Mouse (Mus musculus): Measurements from ENCODE around the gene Trp73. TPM values are rescaled to one million over a fixed set of nuclear protein-coding genes. Genes with fewer than 3 reads are reported as not detected.
A peak's percentile ranks its signal among the peaks of the same experiment; 100 is the strongest.

The Trp73 gene
- total and polyA plus RNA-seq, 2 experiments from 2014 or later = not detected

DNA sequence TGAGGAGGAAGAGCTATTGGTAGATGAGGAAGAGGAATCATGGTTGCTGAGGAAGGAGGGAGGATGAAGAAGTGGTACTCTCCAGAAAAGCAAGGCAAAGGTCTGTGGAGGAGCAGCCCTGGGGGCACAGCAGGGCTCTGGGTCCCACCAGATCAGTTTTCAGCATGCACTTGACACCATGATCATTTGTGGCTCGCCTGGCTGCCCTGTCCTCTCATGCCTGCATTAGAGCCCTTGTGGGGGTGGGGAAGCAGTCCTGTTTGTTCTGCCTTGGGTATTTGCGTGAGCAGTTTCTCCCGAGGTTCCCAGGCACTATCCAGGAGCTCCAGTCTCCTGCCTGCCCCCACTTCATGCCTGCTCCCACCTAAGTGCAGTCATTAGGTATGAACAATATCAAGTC is 102.9 kb downstream of the Trp73 start:
- no peak overlapping the region for H3K4me2 ChIP-seq (ENCODE audit: low read depth, low read length)
- no peak overlapping the region for H3K4me3 ChIP-seq (ENCODE audit: low read depth, low read length)
- DNase-seq (ENCODE audit: low spot score) = no peak
- no peaks in the 10 kb centered on the region for H3K27me3 ChIP-seq (ENCODE audit: control insufficient read depth, insufficient read depth, low read length)
- WGBS = 26% methylated on average over 3 of the region's 3 CpGs
- H3K4me1 ChIP-seq (ENCODE audit: control insufficient read depth, insufficient read depth) = no peaks in the 10 kb centered on the region
- no peak overlapping the region for H3K9ac ChIP-seq (replicated peaks; ENCODE audit: low read depth, low read length)
- ATAC-seq (ENCODE audit: insufficient read depth, low read depth) = no peak
- H3K9me3 ChIP-seq (replicated peaks; ENCODE audit: control insufficient read depth, low read length) = no peaks in the 10 kb centered on the region
- TF ChIP-seq CTCF (IDR thresholded peaks at IDR 0.05; ENCODE audit: low read depth) (no peak), EP300 (IDR thresholded peaks at IDR 0.05; ENCODE audit: low read depth) (no peak)
- no peak overlapping the region for H3K27ac ChIP-seq (ENCODE audit: low read depth)
- no peaks in the 10 kb centered on the region for H3K36me3 ChIP-seq (replicated peaks; ENCODE audit: control insufficient read depth, insufficient read depth, low read length)

DNA sequence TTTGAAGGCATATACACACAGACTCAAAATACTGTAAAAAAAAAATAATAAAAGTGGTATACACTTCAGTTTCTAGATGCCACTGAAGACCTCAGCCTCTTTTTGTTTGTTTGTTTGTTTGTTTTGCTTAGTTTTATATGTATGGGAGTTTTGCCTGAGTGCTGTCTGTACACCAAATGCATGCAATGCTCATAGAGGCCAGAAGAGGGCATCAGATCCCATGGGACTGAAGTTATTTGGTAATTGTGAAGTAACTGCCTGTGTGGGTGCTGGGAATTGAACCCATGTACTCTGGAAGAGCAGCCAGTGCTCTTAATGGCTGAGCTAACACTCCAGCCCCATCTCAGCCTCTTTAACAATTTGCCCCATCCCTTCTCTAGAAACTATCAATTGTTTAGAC is 111.4 kb downstream of the Trp73 start:
- H3K36me3 ChIP-seq (replicated peaks; ENCODE audit: control insufficient read depth, insufficient read depth, low read length) = no peaks in the 10 kb centered on the region
- no peak overlapping the region for H3K9ac ChIP-seq (replicated peaks; ENCODE audit: low read depth, low read length)
- no peak overlapping the region for H3K27ac ChIP-seq (ENCODE audit: low read depth)
- no peak for DNase-seq (ENCODE audit: low spot score)
- ATAC-seq (ENCODE audit: insufficient read depth, low read depth) = no peak
- peaks cover 5% of the 10 kb centered on the region for H3K4me1 ChIP-seq (ENCODE audit: control insufficient read depth, insufficient read depth)
- 0 out of 2 replicates have a peak, but pooled peaks cover 9% of the 10 kb centered on the region for H3K27me3 ChIP-seq (ENCODE audit: control insufficient read depth, insufficient read depth, low read length)
- TF ChIP-seq EP300 (IDR thresholded peaks at IDR 0.05; ENCODE audit: low read depth) = no peak
- TF ChIP-seq CTCF (IDR thresholded peaks at IDR 0.05; ENCODE audit: low read depth) = peak; percentile 35; the same call in 1 of the 2 replicates
- no peak overlapping the region for H3K4me2 ChIP-seq (ENCODE audit: low read depth, low read length)
- H3K4me3 ChIP-seq (ENCODE audit: low read depth, low read length) = no peak overlapping the region
- no peaks in the 10 kb centered on the region for H3K9me3 ChIP-seq (replicated peaks; ENCODE audit: control insufficient read depth, low read length)

DNA sequence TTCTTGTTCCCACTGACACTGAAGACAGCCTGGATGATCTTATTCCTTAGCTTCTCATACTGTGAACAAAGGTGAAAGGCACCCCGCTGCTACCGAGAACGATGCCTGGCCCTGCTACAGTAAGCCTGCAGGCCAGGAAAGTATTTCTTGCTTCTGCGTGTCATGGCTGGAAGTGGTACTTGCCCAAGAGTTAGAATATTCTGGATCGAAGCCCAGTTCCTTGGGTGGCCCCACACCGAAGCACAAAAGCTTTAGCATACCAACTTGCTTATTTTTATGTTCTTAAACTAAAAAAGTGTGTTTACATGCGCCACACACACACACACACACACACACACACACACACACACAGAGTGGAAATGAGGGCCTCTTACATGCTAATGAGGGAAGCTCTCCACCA is 111.9 kb downstream of the Trp73 start:
- H3K27me3 ChIP-seq (ENCODE audit: control insufficient read depth, insufficient read depth, low read length) = 0 out of 2 replicates have a peak, but pooled peaks cover 9% of the 10 kb centered on the region
- TF ChIP-seq EP300 (IDR thresholded peaks at IDR 0.05; ENCODE audit: low read depth) = no peak
- H3K4me1 ChIP-seq (ENCODE audit: control insufficient read depth, insufficient read depth) = peaks cover 10% of the 10 kb centered on the region

GRCm38 (mm10) chr4:154026441-154026761 is 113.6 kb downstream of the Trp73 start:
- Histone ChIP-seq H3K36me3 (replicated peaks; ENCODE audit: control insufficient read depth, insufficient read depth, low read length) (peaks cover 5% of the 10 kb centered on the region), H3K9me3 (replicated peaks; ENCODE audit: control insufficient read depth, low read length) (no peaks in the 10 kb centered on the region), H3K4me1 (ENCODE audit: control insufficient read depth, insufficient read depth) (peaks cover 10% of the 10 kb centered on the region), H3K27ac (ENCODE audit: low read depth) (no peak overlapping the region), H3K4me3 (ENCODE audit: low read depth, low read length) (peak overlapping the region; percentile 53), H3K27me3 (ENCODE audit: control insufficient read depth, insufficient read depth, low read length) (0 out of 2 replicates have a peak, but pooled peaks cover 9% of the 10 kb centered on the region), H3K9ac (replicated peaks; ENCODE audit: low read depth, low read length) (0 out of 2 replicates have a peak overlapping the region, but pooled peaks have one; percentile 58), H3K4me2 (ENCODE audit: low read depth, low read length) (peak overlapping the region; percentile 78)
- 23% methylated on average over 2 of the region's 2 CpGs for WGBS
- no peak for DNase-seq (ENCODE audit: low spot score)
- ATAC-seq (ENCODE audit: insufficient read depth, low read depth) = no peak
- TF ChIP-seq EP300 (IDR thresholded peaks at IDR 0.05; ENCODE audit: low read depth) = no peak
- TF ChIP-seq CTCF (IDR thresholded peaks at IDR 0.05; ENCODE audit: low read depth) = no peak

More for the DNA sequence above, 111.9 kb downstream of the Trp73 start:
- Histone ChIP-seq H3K27ac (ENCODE audit: low read depth) (no peak overlapping the region), H3K36me3 (replicated peaks; ENCODE audit: control insufficient read depth, insufficient read depth, low read length) (no peaks in the 10 kb centered on the region), H3K9me3 (replicated peaks; ENCODE audit: control insufficient read depth, low read length) (no peaks in the 10 kb centered on the region), H3K4me2 (ENCODE audit: low read depth, low read length) (no peak overlapping the region), H3K4me3 (ENCODE audit: low read depth, low read length) (no peak overlapping the region), H3K9ac (replicated peaks; ENCODE audit: low read depth, low read length) (no peak overlapping the region)
- DNase-seq (ENCODE audit: low spot score) (no peak), ATAC-seq (ENCODE audit: insufficient read depth, low read depth) (no peak)
- WGBS = 70% methylated on average over 7 of the region's 7 CpGs

- WGBS = 4% methylated on average over 30 of the region's 33 CpGs
- TF ChIP-seq CTCF (IDR thresholded peaks at IDR 0.05; ENCODE audit: low read depth) (peak; percentile 48), EP300 (IDR thresholded peaks at IDR 0.05; ENCODE audit: low read depth) (no peak)
- Histone ChIP-seq H3K4me2 (ENCODE audit: low read depth, low read length) (peak within 1 kb of the TSS; percentile 78), H3K4me3 (ENCODE audit: low read depth, low read length) (peak within 1 kb of the TSS; percentile 53), H3K4me1 (ENCODE audit: control insufficient read depth, insufficient read depth) (peaks cover 10% of the 10 kb centered on the region), H3K36me3 (replicated peaks; ENCODE audit: control insufficient read depth, insufficient read depth, low read length) (peaks cover 10% of the 10 kb centered on the region), H3K9me3 (replicated peaks; ENCODE audit: control insufficient read depth, low read length) (no peaks in the 10 kb centered on the region), H3K9ac (replicated peaks; ENCODE audit: low read depth, low read length) (peak within 1 kb of the TSS; percentile 58; the same call in 1 of the 2 replicates), H3K27me3 (ENCODE audit: control insufficient read depth, insufficient read depth, low read length) (0 out of 2 replicates have a peak, but pooled peaks cover 9% of the 10 kb centered on the region), H3K27ac (ENCODE audit: low read depth) (peak within 1 kb of the TSS; percentile 32)
- DNase-seq (ENCODE audit: low spot score) (peak; percentile 57), ATAC-seq (ENCODE audit: insufficient read depth, low read depth) (peak; percentile 43)
These were observed 114.2 kb downstream of the Trp73 start, which contains the start of gene Smim1 for GRCm38 (mm10) chr4:154025641-154026440. Gene Smim1, minus strand, starts transcription at chr4:154026230.

Measured in heart, postnatal 0 days (tissue).